Mouse (Mus musculus) embryonic facial prominence, embryonic 11.5 days (tissue): ENCODE results near the gene Parp3. TPM values are rescaled to one million over a fixed set of nuclear protein-coding genes. Genes with fewer than 3 reads are reported as not detected.

Source experiments
- ATAC-seq: fragments of 200-750 bp; cut with Nextera tagmentation; replicated peaks from 2 replicates; pipeline ENCODE4 v1.8.0; 2017; ENCODE audit warnings: low read depth; ENCODE audit not compliant: insufficient number of reproducible peaks, low FRiP score, low TSS enrichment
- DNase-seq: peaks from one replicate; pipeline ENCODE4 v3.0.0-alpha.2; 2015; ENCODE audit warnings: low spot score
- H3K27ac ChIP-seq: fragments of 300-500 bp; sonication (generic); replicated peaks from 2 replicates; pipeline ENCODE4 v1.5.1; 2014; ENCODE audit warnings: mild to moderate bottlenecking, low read depth, low read length, control low read depth
- H3K27me3 ChIP-seq: fragments of 300-500 bp; sonication (generic); 2 replicates; pipeline ENCODE4 v1.6.1; 2014; ENCODE audit warnings: mild to moderate bottlenecking, low read length, moderate library complexity, mixed read lengths; ENCODE audit not compliant: control insufficient read depth, insufficient read depth
- H3K36me3 ChIP-seq: fragments of 300-500 bp; sonication (generic); replicated peaks from 2 replicates; pipeline ENCODE4 v1.6.1; 2014; ENCODE audit warnings: low read depth, mild to moderate bottlenecking, low read length, moderate library complexity, mixed read lengths; ENCODE audit not compliant: control insufficient read depth, insufficient read depth
- H3K4me1 ChIP-seq: fragments of 300-500 bp; sonication (generic); 2 replicates; pipeline ENCODE4 v1.6.1; 2014; ENCODE audit warnings: low read length, mixed read lengths; ENCODE audit not compliant: control insufficient read depth, insufficient read depth
- H3K4me2 ChIP-seq: fragments of 300-500 bp; sonication (generic); 2 replicates; pipeline ENCODE4 v1.6.1; 2014; ENCODE audit warnings: low read depth, mild to moderate bottlenecking, control low read depth, low read length, moderate library complexity
- H3K4me3 ChIP-seq: fragments of 300-500 bp; sonication (generic); 2 replicates; pipeline ENCODE4 v1.5.1; 2014; ENCODE audit warnings: low read depth, low read length, control low read depth
- H3K9ac ChIP-seq: fragments of 300-500 bp; sonication (generic); replicated peaks from 2 replicates; pipeline ENCODE4 v1.6.1; 2014; ENCODE audit warnings: mild to moderate bottlenecking, control low read depth, low read length
- H3K9me3 ChIP-seq: fragments of 300-500 bp; sonication (generic); replicated peaks from 2 replicates; pipeline ENCODE4 v1.6.1; 2016; ENCODE audit warnings: mild to moderate bottlenecking, low read length, inconsistent platforms, mixed read lengths; ENCODE audit not compliant: control insufficient read depth
- WGBS: fragments of 180-500 bp; shearing (Covaris S2); extraction: QIAGEN DNeasy Blood & Tissue Kit; methylation state at CpG from one replicate; pipeline ENCODE4 v1.1.7; 2014; 5-methylcytosine and 5-hydroxymethylcytosine counted together
- polyA plus RNA-seq: library from polyadenylated mRNA; unstranded; fragments of >200 nt; fragmentation: Nextera tagmentation; extraction: Ambion mirVana; gene quantifications from 2 replicates; pipeline ENCODE4 v1.2.1, GENCODE M21; 2014

Parp3 gene
- polyA plus RNA-seq, 1 experiment from 2014 or later, result 1.9 TPM

DNA sequence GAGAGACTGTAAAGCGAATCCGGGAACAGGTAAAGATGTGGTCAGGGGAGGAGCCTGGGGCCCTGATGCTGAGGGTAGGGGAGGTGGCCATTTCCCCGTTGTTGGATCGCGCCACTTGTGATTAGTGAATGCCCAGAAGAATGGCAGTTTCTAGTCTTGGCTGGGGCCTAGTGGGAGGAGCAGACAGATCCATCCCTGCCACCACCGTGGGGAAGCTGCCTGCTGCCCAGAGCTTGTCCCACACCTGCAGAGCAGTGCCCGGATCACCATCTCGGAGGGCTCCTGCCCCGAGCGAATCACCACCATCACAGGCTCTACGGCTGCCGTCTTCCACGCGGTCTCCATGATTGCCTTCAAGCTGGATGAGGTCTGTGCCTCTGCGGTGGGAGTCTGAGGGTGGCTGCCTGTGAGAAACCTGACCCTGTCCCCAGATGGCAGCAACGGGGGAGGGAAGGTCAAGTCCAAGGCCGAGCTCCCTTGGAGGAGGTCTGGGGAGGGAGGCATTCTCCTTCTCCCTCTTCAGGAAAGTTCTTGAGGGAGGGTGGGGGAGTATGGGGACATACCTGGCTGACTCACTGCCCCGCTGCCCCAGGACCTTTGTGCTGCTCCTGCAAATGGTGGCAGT is 16.2 kb downstream of the Parp3 start:
- Histone ChIP-seq H3K9me3 (no peaks in the 10 kb centered on the region), H3K4me2 (no peak overlapping the region), H3K4me1 (peaks cover 30% of the 10 kb centered on the region), H3K27ac (no peak overlapping the region), H3K36me3 (peaks cover 11% of the 10 kb centered on the region), H3K27me3 (no peaks in the 10 kb centered on the region), H3K9ac (no peak overlapping the region), H3K4me3 (no peak overlapping the region)
- WGBS, result 66% methylated on average over 18 of the region's 18 CpGs
- DNase-seq (no peak), ATAC-seq (no peak)

DNA sequence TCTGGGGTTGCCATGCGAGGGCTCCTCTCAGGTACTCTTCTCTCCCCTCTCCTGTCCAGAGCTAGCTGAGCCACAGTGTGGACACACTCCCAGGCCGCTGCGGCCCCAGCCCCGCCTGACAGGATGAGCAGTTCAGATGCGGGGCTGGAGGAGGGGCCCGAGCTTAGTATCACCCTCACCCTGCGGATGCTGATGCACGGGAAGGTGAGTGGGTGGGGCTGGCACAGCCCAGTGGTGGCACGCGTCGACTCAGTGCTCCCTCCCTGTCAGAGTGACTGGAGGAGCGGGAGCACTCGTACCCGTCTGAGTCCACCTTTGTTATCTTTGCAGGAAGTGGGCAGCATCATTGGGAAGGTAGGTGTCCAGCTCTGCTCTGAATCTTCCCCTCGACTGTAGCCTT is 16.8 kb downstream of the Parp3 start:
- peaks cover 28% of the 10 kb centered on the region for H3K4me1 ChIP-seq
- H3K4me3 ChIP-seq, result no peak overlapping the region
- 79% methylated on average over 15 of the region's 15 CpGs for WGBS
- no peak for ATAC-seq
- no peak overlapping the region for H3K9ac ChIP-seq
- no peaks in the 10 kb centered on the region for H3K27me3 ChIP-seq
- DNase-seq, result no peak
- H3K4me2 ChIP-seq, result no peak overlapping the region
- no peaks in the 10 kb centered on the region for H3K9me3 ChIP-seq
- no peak overlapping the region for H3K27ac ChIP-seq
- H3K36me3 ChIP-seq, result peaks cover 11% of the 10 kb centered on the region

DNA sequence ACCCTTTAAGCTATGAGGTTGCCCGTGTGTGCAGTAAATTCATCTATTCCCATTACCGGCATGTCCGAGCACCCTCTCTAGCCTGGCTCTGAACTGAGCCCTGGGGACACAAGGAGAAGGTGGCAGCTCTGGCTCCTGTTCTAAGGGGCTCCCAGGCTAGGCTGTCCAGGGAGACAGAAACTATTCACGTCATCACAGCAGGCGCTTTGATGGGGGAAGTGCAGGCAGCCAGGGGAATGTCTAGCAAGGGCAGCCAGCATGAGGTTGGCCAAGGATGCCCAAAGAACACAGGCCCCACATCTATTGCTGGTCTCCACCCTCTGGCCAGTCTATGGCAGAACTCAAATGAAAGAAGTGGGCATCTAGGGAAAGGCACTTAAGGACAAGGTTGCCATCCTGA is 18.8 kb downstream of the Parp3 start:
- no peak overlapping the region; the same call in 1 of the 2 replicates for H3K9ac ChIP-seq
- H3K4me2 ChIP-seq, result peak overlapping the region; percentile 19; the same call in 1 of the 2 replicates
- H3K27me3 ChIP-seq, result no peaks in the 10 kb centered on the region
- peaks cover 5% of the 10 kb centered on the region for H3K36me3 ChIP-seq
- no peak for ATAC-seq
- peaks cover 26% of the 10 kb centered on the region for H3K4me1 ChIP-seq
- H3K4me3 ChIP-seq, result no peak overlapping the region; the same call in 1 of the 2 replicates
- H3K27ac ChIP-seq, result no peak overlapping the region
- DNase-seq, result no peak
- H3K9me3 ChIP-seq, result no peaks in the 10 kb centered on the region
- 76% methylated on average over 5 of the region's 5 CpGs for WGBS

DNA sequence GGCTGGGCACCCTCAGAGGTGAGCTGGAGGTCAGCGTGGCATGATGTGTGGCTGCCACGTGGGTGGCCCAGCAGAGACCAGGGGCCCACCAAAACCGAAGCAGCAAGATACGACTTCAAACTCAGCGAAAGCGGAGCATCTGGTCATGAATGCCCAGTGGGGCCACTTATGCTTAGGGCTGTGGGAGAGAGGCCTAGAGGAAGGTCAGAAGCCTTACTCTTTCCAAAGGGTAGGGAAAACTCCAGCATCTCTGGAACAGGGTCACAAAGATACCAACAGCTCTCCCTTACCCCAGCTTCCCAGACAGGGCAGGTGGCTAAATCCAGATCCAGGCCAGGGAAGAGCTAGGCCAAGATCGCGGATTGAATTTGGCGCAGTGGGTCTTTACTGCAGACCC is 19.6 kb downstream of the Parp3 start:
- Histone ChIP-seq H3K4me2 (peak overlapping the region; percentile 96), H3K9me3 (no peaks in the 10 kb centered on the region), H3K4me3 (peak overlapping the region; percentile 84), H3K36me3 (peaks cover 3% of the 10 kb centered on the region; the same call in 1 of the 2 replicates), H3K4me1 (peaks cover 26% of the 10 kb centered on the region), H3K27me3 (no peaks in the 10 kb centered on the region), H3K27ac (peak overlapping the region; percentile 93), H3K9ac (peak overlapping the region; percentile 83)
- ATAC-seq (no peak), DNase-seq (peak; percentile 45)
- WGBS, result 43% methylated on average over 9 of the region's 9 CpGs

DNA sequence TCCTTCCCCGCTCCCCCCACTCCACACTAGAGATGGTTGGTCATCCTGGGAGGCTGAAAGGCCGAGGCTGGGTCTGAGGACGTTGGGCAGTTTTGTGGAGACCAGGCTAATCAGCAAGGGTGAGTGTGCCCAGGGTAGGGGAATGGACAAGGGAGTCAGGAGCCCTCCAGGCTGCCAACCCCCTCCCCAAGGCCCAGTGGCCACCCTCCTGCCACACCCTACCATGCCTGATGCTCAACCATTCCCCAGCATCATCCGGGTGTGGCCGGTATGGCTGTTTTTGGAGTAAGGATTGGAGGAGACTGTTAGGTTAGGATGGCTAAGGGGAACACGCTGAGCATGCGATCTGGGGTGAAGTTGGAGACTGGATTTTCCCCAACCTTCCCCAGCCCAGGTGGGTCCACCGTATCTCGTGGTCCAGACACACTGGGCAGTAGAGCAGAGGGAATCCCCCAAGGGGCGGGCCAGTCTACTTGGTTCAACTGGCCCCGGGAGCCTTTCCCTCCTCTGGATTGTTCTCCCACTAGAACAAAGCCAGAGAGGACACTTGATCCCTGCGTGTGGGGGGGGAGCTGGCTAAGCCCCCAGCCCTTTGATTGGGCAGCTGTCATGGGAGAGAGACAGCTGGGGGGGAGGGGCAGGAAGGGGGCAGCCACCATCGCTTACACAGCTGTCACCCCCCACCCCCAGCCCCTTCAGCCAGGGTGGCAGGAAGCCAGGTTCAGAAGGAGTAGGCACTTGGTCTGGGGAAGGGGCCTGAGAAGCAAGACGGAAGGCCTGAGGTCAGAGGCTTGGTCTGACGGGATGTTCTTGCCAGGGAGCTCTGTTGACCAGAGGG is 20.2 kb downstream of the Parp3 start:
- WGBS, result 28% methylated on average over 13 of the region's 15 CpGs
- H3K4me1 ChIP-seq, result peaks cover 26% of the 10 kb centered on the region
- no peaks in the 10 kb centered on the region for H3K27me3 ChIP-seq
- H3K9me3 ChIP-seq, result no peaks in the 10 kb centered on the region
- H3K27ac ChIP-seq, result peak overlapping the region; percentile 93
- peak overlapping the region; percentile 84 for H3K4me3 ChIP-seq
- DNase-seq, result peak; percentile 73
- 0 out of 2 replicates have a peak, but pooled peaks have one; percentile 1 for ATAC-seq
- peaks cover 3% of the 10 kb centered on the region; the same call in 1 of the 2 replicates for H3K36me3 ChIP-seq
- peak overlapping the region; percentile 83 for H3K9ac ChIP-seq
- peak overlapping the region; percentile 96 for H3K4me2 ChIP-seq

DNA sequence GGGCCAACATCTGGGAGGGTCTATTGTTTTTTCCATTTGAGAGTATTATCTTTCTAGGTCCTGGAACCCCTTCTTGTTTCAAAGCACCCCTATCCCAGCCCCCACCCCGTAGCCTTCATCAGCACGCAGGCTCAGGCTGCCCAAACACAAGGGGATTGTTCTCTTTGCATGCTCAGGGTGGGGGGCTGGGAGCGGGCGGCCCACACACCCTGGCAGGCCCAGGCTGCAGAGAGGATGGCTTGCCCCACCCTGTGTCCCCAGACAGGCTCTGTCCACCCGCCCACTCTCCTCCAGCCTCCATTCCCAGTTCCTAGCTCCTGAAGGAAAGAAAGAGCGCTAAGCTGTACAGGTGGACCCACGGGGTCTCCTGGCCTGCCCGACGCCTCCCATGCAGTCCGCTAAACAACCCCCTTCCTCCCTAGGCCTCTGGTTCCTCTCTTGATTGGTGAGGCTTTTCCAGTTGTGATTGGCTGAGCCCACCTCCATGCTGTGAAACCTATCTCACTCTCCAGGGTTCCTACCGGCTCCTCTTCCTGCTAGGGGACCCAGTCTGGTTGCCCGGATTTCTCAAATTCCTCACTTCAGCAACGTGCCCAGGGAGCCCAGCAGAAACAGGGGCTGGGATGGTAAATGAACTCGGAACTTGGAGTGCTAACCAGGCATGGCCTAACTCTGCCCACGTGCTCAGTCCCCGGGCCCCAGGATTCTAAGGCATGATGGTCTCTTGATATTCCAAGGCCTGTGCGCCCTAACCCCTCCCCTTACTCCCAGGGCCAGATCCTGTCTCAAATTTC is 21.7 kb downstream of the Parp3 start:
- no peaks in the 10 kb centered on the region for H3K36me3 ChIP-seq
- H3K4me3 ChIP-seq, result peak overlapping the region; percentile 84
- H3K4me1 ChIP-seq, result peaks cover 30% of the 10 kb centered on the region
- H3K4me2 ChIP-seq, result peak overlapping the region; percentile 96
- peak overlapping the region; percentile 83 for H3K9ac ChIP-seq
- no peak; the same call in 1 of the 2 replicates for ATAC-seq
- no peaks in the 10 kb centered on the region for H3K27me3 ChIP-seq
- under 1% methylated on average over 17 of the region's 17 CpGs for WGBS
- H3K27ac ChIP-seq, result peak overlapping the region; percentile 93
- peak; percentile 77 for DNase-seq
- H3K9me3 ChIP-seq, result no peaks in the 10 kb centered on the region

DNA sequence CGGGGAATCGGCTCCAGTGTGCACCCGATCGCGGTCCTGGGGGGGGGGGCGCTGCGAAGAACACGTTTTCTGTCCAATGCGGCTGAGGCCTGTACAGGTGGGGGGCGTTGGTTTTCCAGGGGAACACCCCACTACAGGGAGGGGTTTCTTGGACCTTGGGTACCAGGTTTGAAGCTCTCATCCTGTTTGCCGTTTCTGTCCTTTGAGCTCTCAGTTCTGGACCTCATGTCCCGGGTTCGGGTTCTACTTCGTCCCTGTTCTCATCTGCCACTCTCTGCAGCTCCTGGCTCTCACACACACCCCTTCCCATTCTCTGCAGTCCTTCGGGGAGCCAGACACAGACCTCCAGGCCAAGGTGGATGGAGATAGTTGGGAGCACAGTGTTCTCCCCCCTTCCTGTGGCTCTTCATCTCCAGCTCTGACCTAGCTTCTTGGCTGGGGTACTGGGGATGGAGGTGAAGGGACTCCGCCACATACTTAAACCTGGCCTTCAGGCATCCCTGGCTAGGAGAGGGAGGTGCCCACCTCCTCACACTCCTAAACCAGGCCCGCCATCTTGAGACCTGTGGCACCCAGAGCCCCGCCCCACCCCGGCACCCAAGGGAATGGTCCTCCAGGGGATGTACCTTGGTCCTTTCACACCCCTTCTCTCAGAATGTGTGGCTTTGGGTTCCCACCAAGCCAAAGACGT is 22.5 kb downstream of the Parp3 start:
- under 1% methylated on average over 13 of the region's 20 CpGs for WGBS
- ATAC-seq, result 0 out of 2 replicates have a peak, but pooled peaks have one; percentile 0
- Histone ChIP-seq H3K27me3 (no peaks in the 10 kb centered on the region), H3K9me3 (no peaks in the 10 kb centered on the region), H3K36me3 (no peaks in the 10 kb centered on the region), H3K4me1 (peaks cover 30% of the 10 kb centered on the region), H3K4me3 (peak overlapping the region; percentile 84), H3K27ac (peak overlapping the region; percentile 93), H3K4me2 (peak overlapping the region; percentile 96), H3K9ac (peak overlapping the region; percentile 83)
- peak; percentile 56 for DNase-seq
